Mouse (Mus musculus): ENCODE data around the gene Msi2.

GRCm38 (mm10) chr11:88594010-88594409 lies 124.3 kb downstream of the Msi2 start:
- TF ChIP-seq GATA1 (IDR thresholded peaks at IDR 0.05; ENCODE audit: borderline replicate concordance, low read length) (no peak), TAL1 (conservative IDR thresholded peaks at IDR 0.05; ENCODE audit: low read depth, low read length) (no peak), CTCF (IDR thresholded peaks at IDR 0.05; ENCODE audit: low read depth, low read length) (no peak), POLR2AphosphoS5 (IDR thresholded peaks at IDR 0.05; ENCODE audit: insufficient replicate concordance, low read depth, low read length) (no peak), GATA2 (IDR thresholded peaks at IDR 0.05; ENCODE audit: borderline replicate concordance, low read depth, low read length) (no peak)
